Mouse (Mus musculus) T-helper 1 cell (primary cell): ENCODE data around the gene Arhgef10l.

Experiments
- in situ Hi-C: fragments of 300-600 bp; cut with MboI, MseI; formaldehyde crosslinking; loops from one replicate; pipeline ENCODE4 v1.15.1; 2025; ENCODE audit warnings: high pct_unique_total_duplicates

Arhgef10l gene

DNA sequence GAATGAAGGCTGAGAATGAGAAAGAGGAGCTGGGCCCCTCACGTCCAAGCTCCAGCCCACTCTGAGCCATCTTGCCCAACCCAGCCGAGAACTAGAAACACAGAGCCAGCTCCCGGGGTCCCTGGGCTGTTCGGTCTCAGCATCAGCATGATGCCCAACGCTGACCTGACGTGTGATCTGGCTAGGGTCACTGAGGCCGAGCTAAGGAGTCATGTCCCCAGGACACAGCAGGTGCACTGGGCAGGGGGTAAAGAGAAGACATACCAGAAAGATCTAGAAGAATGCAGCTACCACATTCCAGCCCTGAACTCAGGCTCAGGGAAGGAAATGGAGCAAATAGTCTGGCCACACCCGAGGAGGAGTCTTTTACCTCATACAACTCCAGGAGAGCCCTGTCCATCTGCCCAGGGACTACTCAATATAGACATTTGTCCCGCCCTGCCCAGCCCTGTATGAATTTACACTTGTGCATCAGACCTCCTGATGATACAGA, 57.5 kb downstream of the Arhgef10l start:
- in situ Hi-C loops, result no loop called here

DNA sequence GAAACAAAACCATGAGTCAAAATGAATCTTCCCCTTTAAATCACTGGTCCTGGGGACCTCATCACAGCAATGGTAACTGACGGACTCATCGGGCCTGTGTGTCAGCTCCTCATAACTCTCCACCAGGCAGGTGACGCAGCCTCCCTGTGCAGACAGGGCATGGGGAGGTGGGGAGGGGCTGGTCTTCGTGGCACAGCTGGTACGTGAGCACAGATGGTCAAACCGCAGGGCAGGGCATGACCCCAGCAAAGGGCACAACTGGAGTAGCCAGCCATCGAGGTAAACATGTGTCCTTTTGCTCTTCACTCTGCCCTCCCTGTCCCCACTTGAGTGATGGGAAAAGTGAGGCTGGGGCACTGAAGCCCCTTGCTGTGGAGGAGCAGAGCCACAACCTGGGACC, 59.0 kb downstream of the Arhgef10l start:
- in situ Hi-C loops, result no loop called here

DNA sequence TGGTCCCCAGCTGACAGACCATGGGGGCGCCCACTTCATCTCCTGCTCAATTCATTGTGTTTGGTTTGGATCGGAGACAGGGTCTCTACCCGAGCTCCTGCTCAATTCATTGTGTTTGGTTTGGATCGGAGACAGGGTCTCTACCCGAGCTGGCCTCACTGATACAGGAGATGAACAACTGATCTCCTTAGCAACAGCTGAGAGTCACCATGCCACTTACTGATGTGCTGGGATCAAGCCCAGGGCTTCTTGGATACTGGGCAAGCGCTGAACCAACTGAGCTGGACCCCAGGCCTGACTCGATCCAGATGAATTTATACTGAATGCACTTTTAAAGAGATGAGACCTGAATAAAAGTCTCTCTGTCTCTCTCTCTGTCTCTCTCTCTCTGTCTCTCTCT, 59.6 kb downstream of the Arhgef10l start:
- in situ Hi-C loops, result no loop called here

- in situ Hi-C loops, result no loop called here
Measured at GRCm38 (mm10) chr4:140605790-140606189, 60.0 kb downstream of the Arhgef10l start.

- in situ Hi-C loops, result no loop called here
Measured at GRCm38 (mm10) chr4:140605247-140605646, 60.6 kb downstream of the Arhgef10l start.

GRCm38 (mm10) chr4:140604541-140604940, 61.3 kb downstream of the Arhgef10l start:
- in situ Hi-C loops, result no loop called here

GRCm38 (mm10) chr4:140602022-140602421, 63.8 kb downstream of the Arhgef10l start:
- in situ Hi-C loops, result no loop called here

GRCm38 (mm10) chr4:140601153-140601552, 64.7 kb downstream of the Arhgef10l start:
- in situ Hi-C loops, result no loop called here

DNA sequence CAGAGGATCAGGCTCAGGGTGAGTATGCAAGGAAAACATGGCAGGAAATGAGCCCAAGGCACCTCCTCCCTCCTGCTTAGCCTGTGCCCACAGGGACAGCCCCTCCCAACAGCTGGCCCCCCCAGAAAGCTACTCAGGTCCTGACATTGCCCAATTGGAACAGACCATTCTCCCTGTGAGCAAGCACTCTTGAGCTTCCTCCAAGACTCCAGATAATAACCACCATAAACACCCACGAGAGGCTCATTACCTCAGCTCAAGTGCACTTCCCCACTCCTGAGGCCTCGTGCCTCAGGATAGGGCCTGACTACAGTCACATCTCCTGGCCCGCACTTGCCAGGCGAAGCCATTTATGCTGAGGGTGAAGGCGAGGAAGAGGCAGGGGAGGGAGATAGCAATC, 67.0 kb downstream of the Arhgef10l start:
- in situ Hi-C loops, result loop anchor here (10.0 kb wide), 1 partner anchor 146 kb away; the partner anchor contains the start of gene Padi6

DNA sequence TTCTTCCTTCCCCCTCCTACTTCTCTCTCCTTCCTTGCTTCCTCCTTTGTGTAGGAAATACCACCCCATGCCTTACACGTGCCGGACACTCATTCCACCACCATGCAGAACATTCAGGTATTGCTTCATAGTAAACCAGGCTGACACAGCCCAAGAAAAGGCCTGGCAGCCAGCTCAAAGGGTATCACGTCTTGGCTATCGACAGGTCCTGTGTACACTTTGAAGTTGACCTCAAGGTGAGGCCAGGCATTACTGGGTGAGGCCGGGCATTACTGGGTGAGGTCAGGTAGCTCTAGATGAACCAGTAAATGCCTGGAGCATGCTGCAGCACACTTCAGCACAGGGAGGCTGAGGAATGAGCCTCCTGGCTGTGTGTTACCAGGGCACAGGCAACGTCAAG, 67.9 kb downstream of the Arhgef10l start:
- in situ Hi-C loops, result loop anchor here (10.0 kb wide), 1 partner anchor 147 kb away; the partner anchor contains the start of gene Padi6

GRCm38 (mm10) chr4:140597378-140597777, 68.4 kb downstream of the Arhgef10l start:
- in situ Hi-C loops, result loop anchor here (10.0 kb wide), 1 partner anchor 147 kb away; the partner anchor contains the start of gene Padi6

DNA sequence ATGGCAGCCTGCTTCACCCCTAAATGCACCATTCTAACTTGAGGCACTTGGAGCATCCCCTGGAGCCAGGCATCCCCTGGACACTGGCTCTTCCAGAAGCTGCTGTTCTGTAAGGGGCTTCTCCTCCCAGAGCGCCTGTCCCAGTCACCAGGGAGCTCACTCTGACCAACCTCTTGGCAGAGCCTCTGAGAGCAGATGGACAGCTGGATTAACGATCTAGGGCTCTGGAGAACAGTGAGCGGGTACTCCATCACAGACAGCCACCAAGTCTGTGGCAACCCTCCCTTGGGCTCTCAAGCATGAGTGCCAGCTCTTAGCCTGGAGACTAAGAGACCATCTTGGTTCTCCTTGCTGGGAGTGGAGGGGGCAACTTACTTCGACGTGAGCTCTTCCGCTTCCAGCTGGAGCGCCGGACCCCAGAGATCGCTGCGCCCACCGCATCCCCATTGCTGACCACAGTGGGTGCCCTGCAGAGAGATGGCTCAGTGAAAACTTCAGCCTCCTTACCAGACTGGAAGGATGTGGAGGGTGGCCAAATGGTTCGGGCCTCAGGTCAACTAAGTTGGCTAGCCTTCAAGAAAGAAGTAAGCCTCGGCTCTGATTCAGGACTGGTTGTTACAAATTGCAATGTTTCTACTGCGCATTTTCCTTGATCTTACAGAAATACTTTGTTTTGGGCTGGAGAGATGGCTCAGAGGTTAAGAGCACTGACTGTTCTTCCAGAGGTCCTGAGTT, 71.9 kb downstream of the Arhgef10l start:
- in situ Hi-C loops, result loop anchor here (5.0 to 10.0 kb wide), 2 partner anchors 83 to 151 kb away; partner anchors contain the start of gene Padi6

- in situ Hi-C loops, result loop anchor here (5.0 to 10.0 kb wide), 2 partner anchors 84 to 152 kb away; partner anchors contain the start of gene Padi6
Measured at GRCm38 (mm10) chr4:140592990-140593770, 72.6 kb downstream of the Arhgef10l start.

DNA sequence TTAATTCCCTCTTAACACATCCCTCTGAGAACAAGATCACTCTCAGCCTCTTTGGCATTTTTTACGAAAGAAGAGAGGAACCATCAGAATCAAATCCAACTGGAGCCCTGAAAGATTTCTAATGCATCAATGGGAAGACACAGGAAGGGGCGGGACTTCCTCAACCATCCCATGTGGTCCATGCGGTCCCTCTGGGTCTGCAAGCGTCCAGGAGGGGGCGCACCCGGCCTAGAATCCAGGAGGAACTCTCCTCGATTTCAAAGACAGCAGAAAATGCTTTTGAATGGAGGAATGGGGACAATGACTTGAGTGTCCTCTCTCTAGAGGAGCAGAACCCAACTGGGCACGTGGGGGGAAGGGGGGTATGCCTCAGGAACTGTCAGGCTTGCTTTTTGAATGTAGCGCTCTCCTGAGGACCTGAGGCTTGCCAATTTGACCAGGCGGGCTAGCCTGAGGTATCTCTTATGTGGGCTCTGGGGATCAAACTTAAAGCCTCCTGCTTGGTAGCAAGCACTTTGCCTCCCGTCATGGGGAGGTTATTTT, 73.5 kb downstream of the Arhgef10l start:
- in situ Hi-C loops, result loop anchor here (5.0 to 10.0 kb wide), 2 partner anchors 85 to 153 kb away; partner anchors contain the start of gene Padi6

DNA sequence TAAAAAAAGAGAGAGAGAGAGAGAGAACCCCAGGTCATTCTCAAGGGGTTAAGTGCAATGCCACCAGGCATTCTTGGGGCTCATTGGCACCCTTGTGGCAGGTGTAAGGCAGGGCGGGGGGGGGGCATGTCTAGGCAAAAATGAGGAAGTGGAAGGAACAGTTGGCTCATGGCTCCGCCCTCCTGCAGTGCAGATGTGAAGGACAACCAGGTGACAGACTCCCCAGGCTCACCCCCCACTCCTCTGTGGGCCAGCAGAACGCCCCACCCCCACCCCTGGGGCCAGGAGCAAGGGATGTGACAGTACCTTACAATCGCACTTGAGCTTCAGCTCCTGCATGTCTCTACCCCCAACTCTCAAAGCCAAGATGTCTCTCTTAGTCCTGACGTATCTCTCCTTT, 79.3 kb downstream of the Arhgef10l start:
- in situ Hi-C loops, result no loop called here

DNA sequence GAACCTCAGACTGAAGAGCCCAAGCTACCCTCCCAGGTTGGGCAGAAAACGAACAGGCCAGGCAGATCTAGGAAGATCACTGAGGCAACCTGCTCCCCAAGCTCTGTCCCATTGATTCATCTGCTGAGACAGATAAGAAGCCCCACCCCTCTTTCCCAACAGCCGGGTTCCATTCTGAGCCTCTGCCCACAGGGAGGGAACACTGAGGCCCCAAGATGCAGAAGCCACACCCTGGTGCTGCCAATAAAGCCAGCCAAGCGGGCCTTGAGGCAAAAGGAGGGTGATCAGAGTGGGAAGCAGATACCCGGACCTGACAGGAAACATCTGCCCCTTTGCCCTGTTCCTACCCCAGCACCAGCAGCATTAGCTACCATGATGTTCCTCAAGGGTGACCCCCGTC, 81.6 kb downstream of the Arhgef10l start:
- in situ Hi-C loops, result no loop called here

DNA sequence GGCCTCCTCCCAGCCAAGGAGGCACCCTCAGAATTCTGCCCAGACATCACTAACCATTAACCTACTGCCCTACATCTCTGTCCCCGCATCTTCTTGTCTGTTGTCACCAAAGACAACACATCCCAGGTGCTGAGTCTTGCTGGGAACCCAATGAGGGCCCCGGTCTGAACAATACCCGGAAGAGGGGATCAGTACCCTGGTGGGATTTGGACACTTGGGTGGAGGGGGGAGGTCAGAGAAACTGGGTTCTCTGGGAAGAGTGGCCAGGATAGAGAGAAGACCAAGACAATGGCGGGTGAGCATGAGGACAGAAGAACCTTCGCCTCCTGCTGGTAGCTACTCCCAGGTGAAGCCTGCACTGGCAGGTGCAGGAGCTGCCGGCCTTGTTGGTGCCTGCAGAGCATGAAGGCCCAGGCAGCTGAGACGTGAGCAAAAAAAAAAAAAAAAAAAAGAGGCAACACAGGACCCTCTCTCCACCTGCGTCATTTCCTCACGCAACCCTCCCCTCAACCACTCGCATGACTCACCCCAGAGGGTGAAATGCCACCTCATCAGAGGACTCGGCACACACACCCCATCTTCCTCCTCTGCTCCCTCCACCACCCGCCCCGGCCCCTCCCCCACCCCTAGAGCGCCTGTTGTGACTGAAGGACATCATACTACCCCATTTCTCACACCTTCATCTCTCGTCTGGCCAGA, 83.3 kb downstream of the Arhgef10l start:
- in situ Hi-C loops, result no loop called here

DNA sequence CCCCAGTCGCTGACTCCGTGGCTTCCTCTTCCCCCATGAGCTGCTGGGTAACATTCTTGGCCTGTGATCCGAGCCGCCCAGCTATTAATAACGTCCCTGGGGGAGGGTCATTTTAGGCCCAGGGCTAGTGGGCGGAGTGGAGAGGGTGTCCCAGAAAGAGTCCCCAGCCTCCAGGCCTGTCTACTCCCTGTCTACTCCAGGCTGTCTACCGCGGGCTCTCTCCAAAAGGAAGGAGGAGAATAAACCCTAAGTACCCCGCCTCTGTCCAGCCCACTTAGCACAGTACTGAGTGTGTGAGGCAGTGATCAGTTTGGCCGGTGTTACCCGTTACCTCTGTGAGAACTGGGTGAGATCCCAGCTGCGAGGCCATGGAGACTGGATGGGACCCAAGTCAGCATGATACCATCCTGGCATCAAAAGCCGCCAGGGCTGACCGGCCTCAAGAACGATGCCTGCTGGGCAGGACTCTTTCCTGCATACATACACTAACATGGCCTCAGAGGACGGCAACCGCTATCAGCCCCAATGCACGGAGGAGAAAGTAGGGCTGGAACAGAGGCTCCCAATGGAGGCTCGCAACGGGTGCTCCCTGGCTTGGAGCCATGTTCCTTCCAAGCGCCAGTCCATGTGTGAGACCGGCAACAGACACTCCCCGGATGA, 84.0 kb downstream of the Arhgef10l start:
- in situ Hi-C loops, result no loop called here

DNA sequence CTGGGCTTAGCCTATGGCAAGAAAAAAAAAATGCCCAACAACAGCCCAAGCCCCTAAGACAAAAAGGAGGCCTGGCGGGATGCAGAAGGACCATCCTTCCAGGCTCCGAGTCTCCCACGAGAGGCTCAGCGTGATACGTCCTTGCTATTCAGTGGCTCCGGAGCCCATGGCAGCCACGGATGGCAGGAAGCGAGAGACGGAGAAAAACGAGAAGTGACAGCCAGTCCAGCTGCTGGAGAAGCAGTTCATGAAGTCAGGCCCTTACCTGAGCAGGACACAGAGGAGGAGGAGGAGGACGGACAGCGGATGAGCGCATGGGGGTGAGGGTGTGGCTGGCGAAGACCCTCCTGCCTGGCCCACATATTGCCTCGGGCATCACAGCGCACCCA, 84.5 kb downstream of the Arhgef10l start:
- in situ Hi-C loops, result no loop called here

GRCm38 (mm10) chr4:140580866-140581265, 84.9 kb downstream of the Arhgef10l start:
- in situ Hi-C loops, result no loop called here

GRCm38 (mm10) chr4:140579576-140579975, 86.2 kb downstream of the Arhgef10l start:
- in situ Hi-C loops, result no loop called here
